Mouse (Mus musculus) frontal cortex, adult (tissue): ENCODE results near the gene Gm42791.

Source experiments
- ATAC-seq: cut with Nextera tagmentation; 2 replicates; pipeline ENCODE4 v1.9.2; 2017; ENCODE audit warnings: mild to moderate bottlenecking, moderate library complexity, mixed read lengths; ENCODE audit not compliant: low TSS enrichment

Gm42791 gene

GRCm38 (mm10) chr5:148994706-148995414 lies at the start of gene Gm42791:
Gene Gm42791, minus strand, starts transcription at chr5:148995147.
- peak; percentile 84 for ATAC-seq

- ATAC-seq = no peak
Measured at GRCm38 (mm10) chr5:149044067-149044466, 49.1 kb upstream of the Gm42791 start.

- ATAC-seq = no peak
Measured at GRCm38 (mm10) chr5:149043240-149043639, 48.3 kb upstream of the Gm42791 start.

GRCm38 (mm10) chr5:149039825-149040224 lies 44.9 kb upstream of the Gm42791 start:
- no peak for ATAC-seq

GRCm38 (mm10) chr5:149037729-149038128 lies 42.8 kb upstream of the Gm42791 start:
- ATAC-seq = no peak

- ATAC-seq = no peak
Measured at GRCm38 (mm10) chr5:149036920-149037319, 42.0 kb upstream of the Gm42791 start.

GRCm38 (mm10) chr5:149032438-149032837 lies 37.5 kb upstream of the Gm42791 start:
- no peak for ATAC-seq

GRCm38 (mm10) chr5:149031199-149031750 lies 36.3 kb upstream of the Gm42791 start:
- peak; percentile 91 for ATAC-seq

GRCm38 (mm10) chr5:149030103-149030502 lies 35.2 kb upstream of the Gm42791 start:
- ATAC-seq = no peak

- no peak for ATAC-seq
Measured at GRCm38 (mm10) chr5:149028394-149028793, 33.4 kb upstream of the Gm42791 start.

GRCm38 (mm10) chr5:149027389-149027788 lies 32.4 kb upstream of the Gm42791 start:
- ATAC-seq = no peak

GRCm38 (mm10) chr5:149021120-149021519 lies 26.2 kb upstream of the Gm42791 start:
- no peak for ATAC-seq

GRCm38 (mm10) chr5:149020681-149021062 lies 25.7 kb upstream of the Gm42791 start:
- peak; percentile 51; the same call in 1 of the 2 replicates for ATAC-seq

- peak; percentile 78 for ATAC-seq
Measured at GRCm38 (mm10) chr5:149020059-149020680, 25.2 kb upstream of the Gm42791 start.

GRCm38 (mm10) chr5:149017666-149018415 lies 22.9 kb upstream of the Gm42791 start:
- no peak for ATAC-seq

GRCm38 (mm10) chr5:149017181-149017580 lies 22.2 kb upstream of the Gm42791 start:
- ATAC-seq = no peak

GRCm38 (mm10) chr5:149016261-149016660 lies 21.3 kb upstream of the Gm42791 start:
- no peak for ATAC-seq

GRCm38 (mm10) chr5:149015335-149016201 lies 20.6 kb upstream of the Gm42791 start:
- peak; percentile 32; the same call in 1 of the 2 replicates for ATAC-seq

GRCm38 (mm10) chr5:149014600-149015268 lies 19.8 kb upstream of the Gm42791 start:
- ATAC-seq = peak; percentile 69

GRCm38 (mm10) chr5:149013817-149014508 lies 19.0 kb upstream of the Gm42791 start:
- ATAC-seq = no peak
